Mouse (Mus musculus) limb, embryonic 14.5 days (tissue): ENCODE results near the gene Lnpep. TPM values are rescaled to one million over a fixed set of nuclear protein-coding genes. Genes with fewer than 3 reads are reported as not detected.

Experiments used
- ATAC-seq: fragments of 200-750 bp; cut with Nextera tagmentation; 2 replicates; pipeline ENCODE4 v1.8.0; 2017; ENCODE audit warnings: low read depth, moderate number of reproducible peaks, moderate TSS enrichment; ENCODE audit not compliant: low FRiP score
- DNase-seq: peaks from one replicate; pipeline ENCODE4 v3.0.0-alpha.2; 2015; ENCODE audit warnings: low spot score
- H3K27ac ChIP-seq: fragments of 300-500 bp; sonication (generic); replicated peaks from 2 replicates; pipeline ENCODE4 v1.5.1; 2014; ENCODE audit warnings: low read depth, mild to moderate bottlenecking, low read length, moderate library complexity, mixed read lengths
- H3K27me3 ChIP-seq: fragments of 300-500 bp; sonication (generic); 2 replicates; pipeline ENCODE4 v1.6.1; 2014; ENCODE audit warnings: low read length, mixed read lengths; ENCODE audit not compliant: control insufficient read depth, insufficient read depth
- H3K36me3 ChIP-seq: fragments of 300-500 bp; sonication (generic); 2 replicates; pipeline ENCODE4 v1.6.1; 2014; ENCODE audit warnings: mild to moderate bottlenecking, low read length, moderate library complexity, mixed read lengths; ENCODE audit not compliant: control insufficient read depth, insufficient read depth
- H3K4me1 ChIP-seq: fragments of 300-500 bp; sonication (generic); 2 replicates; pipeline ENCODE4 v1.6.1; 2014; ENCODE audit warnings: antibody characterized with exemption, low read length, mixed read lengths; ENCODE audit not compliant: control insufficient read depth, insufficient read depth
- H3K4me2 ChIP-seq: fragments of 300-500 bp; sonication (generic); replicated peaks from 2 replicates; pipeline ENCODE4 v1.6.1; 2014; ENCODE audit warnings: low read depth, mild to moderate bottlenecking, low read length, moderate library complexity; ENCODE audit not compliant: severe bottlenecking
- H3K4me3 ChIP-seq: fragments of 300-500 bp; sonication (generic); replicated peaks from 2 replicates; pipeline ENCODE4 v1.5.1; 2014; ENCODE audit warnings: low read length
- H3K9ac ChIP-seq: fragments of 300-500 bp; sonication (generic); 2 replicates; pipeline ENCODE4 v1.6.1; 2014; ENCODE audit warnings: mild to moderate bottlenecking, low read depth, low read length, moderate library complexity; ENCODE audit not compliant: severe bottlenecking
- H3K9me3 ChIP-seq: fragments of 300-500 bp; sonication (generic); 2 replicates; pipeline ENCODE4 v1.6.1; 2016; ENCODE audit warnings: low read length; ENCODE audit not compliant: control insufficient read depth
- POLR2A ChIP-seq: fragments of 200-500 bp; IDR thresholded peaks from 2 replicates; pipeline ENCODE4 v1.8.0; 2012; ENCODE audit warnings: inconsistent platforms, mild to moderate bottlenecking, moderate library complexity, borderline replicate concordance; ENCODE audit not compliant: insufficient read depth, insufficient read length; ENCODE audit errors: extremely low read depth
- WGBS: fragments of 180-500 bp; shearing (Covaris S2); extraction: QIAGEN DNeasy Blood & Tissue Kit; methylation state at CpG from one replicate; pipeline ENCODE4 v1.1.7; 2014; 5-methylcytosine and 5-hydroxymethylcytosine counted together
- polyA plus RNA-seq, 2 experiments: library from polyadenylated mRNA; depleted of rRNA in 1 of 2; stranded (reverse) in 1 of 2; unstranded in 1 of 2; fragments of >200 nt; fragmentation: Nextera tagmentation in 1 of 2; extraction: Ambion mirVana in 1 of 2; gene quantifications; 2 replicates each; pipeline versions ENCODE4 v1.2.1 to v1.2.3; 2012 to 2014

The Lnpep gene
- polyA plus RNA-seq (2012; rRNA removed): 14.0 and 15.1 TPM in 2 replicates
- 10.5 and 11.8 TPM in 2 replicates for polyA plus RNA-seq (2014; fragmentation: Nextera tagmentation; extraction: Ambion mirVana)

DNA sequence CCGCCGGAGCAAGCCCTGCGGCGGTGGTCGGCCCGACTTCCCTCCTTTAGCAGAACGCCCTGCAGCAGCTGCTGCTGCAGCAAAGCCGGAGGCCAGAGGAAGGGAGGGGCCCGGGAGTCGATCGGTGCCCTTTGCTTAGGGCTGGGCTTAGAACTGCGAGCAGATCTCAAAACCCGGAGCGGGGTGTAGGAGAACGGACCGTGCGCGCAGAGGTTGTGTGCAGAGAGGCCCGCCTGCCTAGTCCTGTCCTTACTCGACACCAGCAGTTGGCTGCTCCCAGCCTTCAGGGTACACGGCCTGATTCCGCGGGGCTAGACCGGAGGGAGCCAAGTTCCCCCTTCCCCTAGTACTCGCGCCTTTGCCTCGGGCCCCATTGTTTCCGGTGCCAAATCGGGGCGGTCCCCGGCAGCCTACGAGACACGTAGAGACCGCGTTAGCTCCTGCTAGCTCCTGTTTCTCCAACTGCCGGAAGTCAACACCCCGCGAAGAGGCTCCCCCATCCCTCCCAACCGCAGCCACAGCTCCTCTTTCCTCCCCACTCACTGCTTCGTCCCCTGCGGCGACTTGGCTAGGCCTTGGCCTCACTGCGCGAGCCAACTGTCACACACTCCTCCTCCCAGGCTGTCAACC lies at the start of gene Lnpep:
Gene Lnpep, minus strand, starts transcription at position 94 of the 630 bp plus-strand sequence.
- Histone ChIP-seq H3K4me2 (peak within 1 kb of the TSS; percentile 80), H3K9me3 (no peaks in the 10 kb centered on the region), H3K9ac (peak within 1 kb of the TSS; percentile 93), H3K4me3 (peak within 1 kb of the TSS; percentile 89), H3K36me3 (no peaks in the 10 kb centered on the region), H3K27me3 (no peaks in the 10 kb centered on the region), H3K27ac (peak within 1 kb of the TSS; percentile 100), H3K4me1 (peaks cover 13% of the 10 kb centered on the region)
- peak; percentile 94 for DNase-seq
- peak; percentile 44; the same call in 1 of the 2 replicates for TF ChIP-seq POLR2A
- WGBS: 0% methylated on average over 43 of the region's 44 CpGs
- ATAC-seq: peak; percentile 90

DNA sequence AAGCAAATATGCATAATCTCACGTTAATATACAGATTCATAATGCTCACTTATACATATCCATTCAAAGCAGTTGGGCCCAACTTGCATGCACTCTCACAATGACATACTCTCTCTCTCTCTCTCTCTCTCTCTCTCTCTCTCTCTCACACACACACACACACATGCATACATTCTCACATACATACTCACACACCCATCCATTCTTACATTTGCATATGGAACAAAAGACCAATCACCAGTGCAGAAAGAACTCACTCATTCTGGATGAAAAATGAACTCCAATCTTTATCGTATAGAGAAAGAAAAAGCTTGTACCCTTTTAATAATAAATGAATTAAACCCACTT lies 31.0 kb upstream of the Lnpep start:
- Histone ChIP-seq H3K4me3 (no peak overlapping the region), H3K9me3 (no peaks in the 10 kb centered on the region), H3K27me3 (no peaks in the 10 kb centered on the region), H3K36me3 (no peaks in the 10 kb centered on the region), H3K4me1 (no peaks in the 10 kb centered on the region), H3K27ac (no peak overlapping the region), H3K4me2 (no peak overlapping the region), H3K9ac (no peak overlapping the region)
- no peak for TF ChIP-seq POLR2A
- ATAC-seq (no peak), DNase-seq (no peak)
- WGBS: 39% methylated on average over 2 of the region's 2 CpGs

DNA sequence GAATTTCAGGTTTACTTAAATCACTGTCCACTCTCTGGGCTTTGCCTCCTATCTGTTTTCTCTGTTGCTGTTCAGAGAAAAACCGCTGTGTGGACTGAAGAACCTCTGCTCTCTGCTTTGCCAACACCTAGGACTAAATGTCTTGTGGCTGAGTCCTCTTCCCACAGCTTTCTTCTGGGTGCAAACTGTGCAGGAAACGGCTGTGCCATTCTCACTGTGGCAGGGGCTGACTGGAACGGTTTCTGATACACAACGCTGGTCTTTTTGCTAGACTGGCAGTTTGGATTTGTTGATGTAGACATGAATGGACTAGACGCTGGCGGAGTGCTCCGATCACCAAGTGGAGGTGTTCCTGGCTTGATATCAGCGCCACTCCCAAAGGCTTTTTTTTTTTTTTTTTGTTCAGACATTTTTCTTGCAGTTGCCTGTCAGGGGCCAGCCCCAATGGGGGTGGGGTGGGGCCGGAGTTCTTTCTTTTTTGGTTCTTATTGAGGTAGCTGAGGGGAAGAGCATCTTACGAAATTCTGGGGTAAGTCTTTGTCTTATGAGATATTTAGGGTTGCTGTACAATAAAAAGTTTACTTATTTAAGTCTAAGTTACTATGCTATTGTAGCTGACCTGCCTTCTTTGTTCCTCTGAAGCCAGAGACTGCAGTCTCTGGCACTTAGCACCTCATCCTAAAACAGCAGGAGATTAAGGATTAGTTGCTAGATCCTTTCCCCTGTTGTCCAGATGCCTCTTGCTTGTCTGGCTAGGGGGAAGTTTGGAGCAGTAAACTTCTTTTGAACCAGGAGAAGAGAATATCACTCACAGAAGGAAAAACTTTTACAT lies 30.4 kb upstream of the Lnpep start:
- no peak overlapping the region for H3K9ac ChIP-seq
- H3K27me3 ChIP-seq: no peaks in the 10 kb centered on the region
- 10% methylated on average over 10 of the region's 10 CpGs for WGBS
- 0 out of 2 replicates have a peak overlapping the region, but pooled peaks have one; percentile 5 for H3K4me3 ChIP-seq
- ATAC-seq: no peak
- H3K4me1 ChIP-seq: no peaks in the 10 kb centered on the region
- H3K27ac ChIP-seq: no peak overlapping the region
- DNase-seq: no peak
- TF ChIP-seq POLR2A: no peak
- H3K4me2 ChIP-seq: peak overlapping the region; percentile 24; the same call in 1 of the 2 replicates
- no peaks in the 10 kb centered on the region for H3K36me3 ChIP-seq
- no peaks in the 10 kb centered on the region for H3K9me3 ChIP-seq

DNA sequence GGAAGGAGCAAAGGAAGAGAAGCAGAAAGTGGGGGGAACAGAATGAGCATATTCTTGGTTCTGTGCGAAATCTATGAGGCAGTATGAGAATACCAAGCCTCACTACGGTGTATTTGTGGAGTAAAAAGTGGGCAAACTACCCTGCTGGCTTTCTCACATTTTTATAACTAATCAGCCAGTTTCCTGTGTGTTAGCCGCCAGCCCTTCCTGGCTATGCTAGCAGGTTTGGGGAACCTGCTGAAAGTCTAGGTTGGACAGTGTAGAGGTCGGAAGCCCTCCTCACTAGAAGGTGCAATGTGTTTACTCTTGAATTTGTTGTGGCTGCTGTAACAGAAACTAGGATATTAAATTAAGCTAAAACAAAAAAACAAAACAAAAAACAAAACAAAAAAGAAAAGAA lies 27.7 kb upstream of the Lnpep start:
- Histone ChIP-seq H3K9ac (no peak overlapping the region), H3K36me3 (no peaks in the 10 kb centered on the region), H3K4me3 (no peak overlapping the region), H3K27me3 (no peaks in the 10 kb centered on the region), H3K27ac (no peak overlapping the region), H3K9me3 (no peaks in the 10 kb centered on the region), H3K4me2 (no peak overlapping the region), H3K4me1 (no peaks in the 10 kb centered on the region)
- no peak for ATAC-seq
- 66% methylated on average over 4 of the region's 4 CpGs for WGBS
- no peak for TF ChIP-seq POLR2A
- DNase-seq: no peak

DNA sequence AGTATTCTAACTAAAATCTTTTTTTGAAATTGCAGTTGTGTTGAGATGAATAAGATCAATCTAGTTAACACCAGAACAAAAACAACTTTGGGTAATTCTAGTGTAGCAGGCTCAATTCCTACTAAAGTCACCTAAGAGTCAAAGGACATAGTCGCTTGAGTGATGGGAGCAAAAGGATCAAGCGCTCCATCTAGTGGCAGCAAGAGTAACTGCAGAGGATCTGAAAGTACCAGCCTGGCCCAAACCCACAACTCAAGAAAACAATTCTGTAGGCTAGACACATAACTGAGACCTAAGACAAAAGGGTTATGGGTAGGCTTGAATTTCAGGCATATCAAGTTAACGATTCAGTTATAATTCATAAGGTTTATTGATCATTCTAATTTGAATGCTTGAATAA lies 20.9 kb upstream of the Lnpep start:
- Histone ChIP-seq H3K36me3 (no peaks in the 10 kb centered on the region), H3K4me1 (no peaks in the 10 kb centered on the region), H3K9me3 (no peaks in the 10 kb centered on the region), H3K4me3 (no peak overlapping the region), H3K27me3 (no peaks in the 10 kb centered on the region), H3K27ac (no peak overlapping the region), H3K9ac (no peak overlapping the region), H3K4me2 (no peak overlapping the region)
- DNase-seq: peak; percentile 36
- TF ChIP-seq POLR2A: no peak
- 4% methylated on average over 3 of the region's 3 CpGs for WGBS
- ATAC-seq: peak; percentile 71; the same call in 1 of the 2 replicates
